Mouse (Mus musculus): ENCODE measurements at regions not wholly inside any gene's neighbourhood (a gene's known extent, or its start where the extent isn't known, plus 50 kb on each side); places are given as distances from the start of the nearest gene placed in this dataset.

GRCm38 (mm10) chr8:113531116-113531665 lies 104.2 kb upstream of the Mon1b start:
- TF ChIP-seq GATA1 (IDR thresholded peaks at IDR 0.05; ENCODE audit: borderline replicate concordance, low read length) (no peak), FLI1 (IDR thresholded peaks at IDR 0.05; ENCODE audit: low read length) (no peak)

Measured in megakaryocyte, embryonic 14.5 days (primary cell).